Comparison of ENCODE assay signal across 8 mouse cellular contexts in the genomic region with DNA sequence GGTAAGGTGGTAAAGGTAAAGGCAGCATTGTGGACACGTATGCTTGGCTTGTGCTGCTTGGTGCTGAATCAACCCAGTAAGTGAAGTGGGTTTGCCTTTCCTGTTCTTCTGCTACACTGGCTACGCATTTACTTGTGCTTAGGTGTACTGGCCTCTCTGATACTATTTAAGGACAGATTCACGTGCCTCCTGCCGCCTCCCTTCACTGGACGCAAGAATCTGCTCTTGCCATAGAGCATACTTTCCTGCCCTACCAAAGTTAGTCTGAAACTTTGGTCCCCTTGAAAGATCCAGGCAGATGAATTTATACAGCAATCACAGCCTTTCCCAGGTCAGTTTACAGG. TPM values are rescaled to one million over a fixed set of nuclear protein-coding genes. Genes with fewer than 3 reads are reported as not detected.
DNase-seq lines count a peak whose midpoint lies in the region; ATAC-seq and TF ChIP-seq lines count a peak whose summit lies in the region.

No protein-coding gene starts in this region.

- peak overlapping the region; percentile 88 for H3K9ac ChIP-seq in liver, embryonic 14.5 days (replicated peaks)

- H3K27ac ChIP-seq in testis, adult 2 months (ENCODE audit: control insufficient read depth, insufficient read depth, low read depth, low read length) = peak overlapping the region; percentile 94; the same call in 1 of the 2 replicates
- H3K27ac ChIP-seq in liver, embryonic 14.5 days = peak overlapping the region; percentile 68

- no peak for ATAC-seq in erythroblast, adult 5-6 weeks (replicated peaks; ENCODE audit: low FRiP score, poor library complexity, severe bottlenecking)
- ATAC-seq in liver, embryonic 14.5 days (ENCODE audit: insufficient read depth) = no peak

- no peak for TF ChIP-seq EP300 in liver, embryonic 14.5 days (IDR thresholded peaks at IDR 0.05; ENCODE audit: low read depth)

- no peak for DNase-seq in testis, postnatal 14 days (ENCODE audit: low spot score)
- DNase-seq in liver, embryonic 14.5 days (ENCODE audit: low read depth in 3 of 3, low spot score in 3 of 3) = no peak
- no peak for DNase-seq in thymus, postnatal 14 days
- no peak for DNase-seq in right cerebral cortex, adult 18-20 months
- no peak for DNase-seq in adrenal gland, postnatal 4 days (ENCODE audit: low spot score in 2 of 2)

- H3K4me1 ChIP-seq in erythroblast, embryonic 14.5 days (ENCODE audit: control insufficient read depth) = peaks cover 44% of the 10 kb centered on the region
- peaks cover 10% of the 10 kb centered on the region for H3K4me1 ChIP-seq in testis, adult 2 months (ENCODE audit: control insufficient read depth, insufficient read depth, low read length)
- H3K4me1 ChIP-seq in liver, embryonic 14.5 days (replicated peaks; ENCODE audit: control insufficient read depth in 2 of 2, insufficient read depth in 2 of 2, low read length in 1 of 2) = peaks cover 21 to 24% of the 10 kb centered on the region in 2 experiments

- peaks cover 7% of the 10 kb centered on the region for H3K9me3 ChIP-seq in erythroblast, embryonic 14.5 days (ENCODE audit: control insufficient read depth, low read length)
- H3K9me3 ChIP-seq in liver, embryonic 14.5 days (ENCODE audit: control insufficient read depth, low read length) = no peaks in the 10 kb centered on the region

- H3K4me2 ChIP-seq in liver, embryonic 14.5 days (ENCODE audit: low read depth) = peak overlapping the region; percentile 79

- peaks cover 18% of the 10 kb centered on the region for H3K36me3 ChIP-seq in erythroblast, embryonic 14.5 days (ENCODE audit: control insufficient read depth)
- no peaks in the 10 kb centered on the region; the same call in 1 of the 2 replicates for H3K36me3 ChIP-seq in testis, adult 2 months (ENCODE audit: control insufficient read depth, insufficient read depth, low read length)
- no peaks in the 10 kb centered on the region for H3K36me3 ChIP-seq in liver, embryonic 14.5 days (replicated peaks; ENCODE audit: control insufficient read depth, insufficient read depth, low read depth)

- 70% methylated on average over 5 of the region's 5 CpGs for WGBS in liver, embryonic 14.5 days (ENCODE audit: insufficient replicate concordance)

- H3K4me3 ChIP-seq in erythroblast, embryonic 14.5 days (replicated peaks) = peak overlapping the region; percentile 82
- peak overlapping the region; percentile 98 for H3K4me3 ChIP-seq in testis, adult 2 months (ENCODE audit: control insufficient read depth, low read depth, low read length)
- peak overlapping the region; percentile 71 to 90 for H3K4me3 ChIP-seq in liver, embryonic 14.5 days (ENCODE audit: insufficient read depth in 1 of 2, low read depth in 2 of 2, low read length in 2 of 2)

- no peak for TF ChIP-seq CTCF in testis, adult 2 months (IDR thresholded peaks at IDR 0.05; ENCODE audit: control insufficient read depth, insufficient read depth, insufficient replicate concordance, low read depth, low read length)
- TF ChIP-seq CTCF in liver, embryonic 14.5 days (IDR thresholded peaks at IDR 0.05; ENCODE audit: low read depth) = no peak

- no peak for TF ChIP-seq POLR2A in testis, adult 2 months (IDR thresholded peaks at IDR 0.05; ENCODE audit: control insufficient read depth, low read depth, low read length)

- no peaks in the 10 kb centered on the region for H3K27me3 ChIP-seq in erythroblast, embryonic 14.5 days (ENCODE audit: control insufficient read depth)
- no peaks in the 10 kb centered on the region for H3K27me3 ChIP-seq in testis, adult 2 months (ENCODE audit: control insufficient read depth, insufficient read depth, low read length)
- no peaks in the 10 kb centered on the region for H3K27me3 ChIP-seq in liver, embryonic 14.5 days (ENCODE audit: control insufficient read depth, insufficient read depth, low read length)

RNA-seq across cellular contexts. Expression of a gene that starts 1.1 kb away (rescaled TPM):
- polyA plus RNA-seq in erythroblast, embryonic 14.5 days (2012) = 1.8 and 4.8 TPM in 2 replicates
- 7.3 and 23.1 TPM in 2 replicates for total RNA-seq in erythroblast, adult 5-6 weeks (2015; ENCODE audit: low replicate concordance)
- total RNA-seq in erythroblast, adult 5-6 weeks (2017; ENCODE audit: low replicate concordance) = 3.1 and 11.3 TPM in 2 replicates
- 33.4 and 39.5 TPM in 2 replicates for polyA plus RNA-seq in testis, adult 2 months (2012; rRNA removed)
- polyA plus RNA-seq in liver, embryonic 14.5 days (2012; rRNA removed) = 15.7 and 19.7 TPM in 2 replicates
- polyA plus RNA-seq in liver, embryonic 14.5 days (2014; fragmentation: Nextera tagmentation; extraction: Ambion mirVana) = 23.7 and 26.2 TPM in 2 replicates
- total RNA-seq in adrenal gland, postnatal 4 days (2021) = 10 to 100 TPM; 22.3 TPM

RNA-seq across cellular contexts. Expression of a gene that starts 11.1 kb away (rescaled TPM):
- polyA plus RNA-seq in erythroblast, embryonic 14.5 days (2012) = not detected in 2 replicates
- not detected in 2 replicates for total RNA-seq in erythroblast, adult 5-6 weeks (2015; ENCODE audit: low replicate concordance)
- not detected in 2 replicates for total RNA-seq in erythroblast, adult 5-6 weeks (2017; ENCODE audit: low replicate concordance)
- polyA plus RNA-seq in testis, adult 2 months (2012; rRNA removed) = 16.6 and 17.1 TPM in 2 replicates
- 0.08 and 0.10 TPM in 2 replicates for polyA plus RNA-seq in liver, embryonic 14.5 days (2012; rRNA removed)
- polyA plus RNA-seq in liver, embryonic 14.5 days (2014; fragmentation: Nextera tagmentation; extraction: Ambion mirVana) = 0.13 and 0.14 TPM in 2 replicates
- under 1 TPM; 0.45 to 0.48 TPM for total RNA-seq in adrenal gland, postnatal 4 days (2021)

RNA-seq across cellular contexts. Expression of a gene that starts 21.7 kb away (rescaled TPM):
- 0.16 and 0.30 TPM in 2 replicates for polyA plus RNA-seq in erythroblast, embryonic 14.5 days (2012)
- 1.2 and 5.2 TPM in 2 replicates for total RNA-seq in erythroblast, adult 5-6 weeks (2015; ENCODE audit: low replicate concordance)
- total RNA-seq in erythroblast, adult 5-6 weeks (2017; ENCODE audit: low replicate concordance) = 1.6 and 2.0 TPM in 2 replicates
- 1.6 and 1.9 TPM in 2 replicates for polyA plus RNA-seq in testis, adult 2 months (2012; rRNA removed)
- 3.8 and 4.0 TPM in 2 replicates for polyA plus RNA-seq in liver, embryonic 14.5 days (2012; rRNA removed)
- 4.5 and 7.0 TPM in 2 replicates for polyA plus RNA-seq in liver, embryonic 14.5 days (2014; fragmentation: Nextera tagmentation; extraction: Ambion mirVana)
- total RNA-seq in adrenal gland, postnatal 4 days (2021) = 10 to 100 TPM; 14.5 to 15.2 TPM

RNA-seq across cellular contexts. Expression of a gene that starts 49.1 kb away (rescaled TPM):
- polyA plus RNA-seq in erythroblast, embryonic 14.5 days (2012) = 8.7 and 12.3 TPM in 2 replicates
- total RNA-seq in erythroblast, adult 5-6 weeks (2015; ENCODE audit: low replicate concordance) = 8.6 TPM in 2 replicates
- 6.1 and 10.0 TPM in 2 replicates for total RNA-seq in erythroblast, adult 5-6 weeks (2017; ENCODE audit: low replicate concordance)
- polyA plus RNA-seq in testis, adult 2 months (2012; rRNA removed) = 9.5 and 9.9 TPM in 2 replicates
- 20.6 TPM in 2 replicates for polyA plus RNA-seq in liver, embryonic 14.5 days (2012; rRNA removed)
- polyA plus RNA-seq in liver, embryonic 14.5 days (2014; fragmentation: Nextera tagmentation; extraction: Ambion mirVana) = 21.1 and 22.9 TPM in 2 replicates
- 10 to 100 TPM in 1 of 2 experiments, 1 to 10 TPM in 1; 8.9 to 10.1 TPM for total RNA-seq in adrenal gland, postnatal 4 days (2021)

Comparison
In these comparisons a context has a peak if more than half of its experiments do, and no peak if none do; other contexts are left out.
1. RNA of a gene that starts 11.1 kb away (polyA plus RNA-seq): 16.6 to 17.1 TPM in testis, adult 2 months; 0.08 to 0.14 TPM in liver, embryonic 14.5 days and not detected in erythroblast, embryonic 14.5 days; every median in the first group is over 10 times any median in the second.
2. Peak in every context shown above with its lines, with median percentiles within 50 percentile points of each other: H3K4me3 ChIP-seq.